Mouse (Mus musculus) kidney, adult 10 weeks (tissue): ENCODE data around the gene Oog1. TPM values are rescaled to one million over a fixed set of nuclear protein-coding genes. Genes with fewer than 3 reads are reported as not detected.

Experiments
- polyA plus RNA-seq: library from polyadenylated mRNA; stranded (reverse); fragments of 350-450 nt; fragmentation: Illumina TruSeq; extraction: RNeasy Lipid Tissue Mini Kit (QIAGEN cat#74804); gene quantifications from one replicate; pipeline ENCODE4 v1.2.3, GENCODE M21; 2014; ENCODE audit warnings: low read depth, low replicate concordance

Oog1 gene
- polyA plus RNA-seq = not detected

GRCm38 (mm10) chr12:87602388-87602787 lies at the start of gene Oog1:
Gene Oog1, plus strand, starts transcription at chr12:87602688.

GRCm38 (mm10) chr12:87618569-87618968 lies 16.1 kb downstream of the Oog1 start, which contains the start of gene Gm4027:
Gene Gm4027, plus strand, starts transcription at chr12:87618869.

GRCm38 (mm10) chr12:87644520-87644919 lies 42.0 kb downstream of the Oog1 start, which contains the start of gene Gm16381:
Gene Gm16381, minus strand, starts transcription at chr12:87644620.

Other genes starting within 250 kb of the Oog1 start
- 153 TPM for gene Sptlc2, start 214.3 kb upstream of the Oog1 start, polyA plus RNA-seq
- gene Slirp, start 158.8 kb upstream of the Oog1 start, polyA plus RNA-seq = 164 TPM
- 13.4 TPM for gene Alkbh1, start 158.7 kb upstream of the Oog1 start, polyA plus RNA-seq
- gene Snw1, start 130.4 kb upstream of the Oog1 start, polyA plus RNA-seq = 84.7 TPM
- gene Gm5788, start 108.0 kb upstream of the Oog1 start, polyA plus RNA-seq = not detected
- not detected for gene Gm8300, start 88.4 kb upstream of the Oog1 start, polyA plus RNA-seq
- not detected for gene Gm4027, start 16.2 kb downstream of the Oog1 start, polyA plus RNA-seq
- not detected for gene Gm16381, start 41.9 kb downstream of the Oog1 start, polyA plus RNA-seq
- gene Gm21319, start 173.1 kb downstream of the Oog1 start, polyA plus RNA-seq = not detected
- gene Gm21936, start 192.8 kb downstream of the Oog1 start, polyA plus RNA-seq = not detected
- not detected for gene BB287469, start 213.9 kb downstream of the Oog1 start, polyA plus RNA-seq
- gene Gm2001, start 239.7 kb downstream of the Oog1 start, polyA plus RNA-seq = not detected